Mouse (Mus musculus): Measurements from ENCODE around the gene Rapgef2.

The Rapgef2 gene

GRCm38 (mm10) chr3:79028153-79028878 is 258.0 kb downstream of the Rapgef2 start:
- DNase-seq (ENCODE audit: low spot score): no peak

GRCm38 (mm10) chr3:79025983-79026382 is 260.3 kb downstream of the Rapgef2 start:
- DNase-seq (ENCODE audit: low spot score): no peak

- DNase-seq (ENCODE audit: low spot score): no peak
These were observed 262.5 kb downstream of the Rapgef2 start for GRCm38 (mm10) chr3:79023735-79024328.

- DNase-seq (ENCODE audit: low spot score): no peak
These were observed 263.6 kb downstream of the Rapgef2 start for GRCm38 (mm10) chr3:79022690-79023089.

GRCm38 (mm10) chr3:79017440-79017839 is 268.9 kb downstream of the Rapgef2 start:
- no peak for DNase-seq (ENCODE audit: low spot score)

GRCm38 (mm10) chr3:79016830-79017229 is 269.5 kb downstream of the Rapgef2 start:
- no peak for DNase-seq (ENCODE audit: low spot score)

GRCm38 (mm10) chr3:79015621-79016474 is 270.5 kb downstream of the Rapgef2 start:
- DNase-seq (ENCODE audit: low spot score): no peak

Measured in T-cell, adult 2 months (primary cell).